Mouse (Mus musculus): ENCODE data around the gene Eci1.

Eci1 gene

GRCm38 (mm10) chr17:24426471-24427169 is at the start of gene Eci1:
Eci1 (plus strand) TSS chr17:24426641.
- DNase-seq, result peak; percentile 96 to 99

- no peak for DNase-seq
Observed at GRCm38 (mm10) chr17:24378496-24378895, 47.9 kb upstream of the Eci1 start.

- DNase-seq, result no peak
Observed at GRCm38 (mm10) chr17:24383789-24384188, 42.7 kb upstream of the Eci1 start.

- no peak for DNase-seq
Observed at GRCm38 (mm10) chr17:24388711-24389110, 37.7 kb upstream of the Eci1 start.

- DNase-seq, result peak; percentile 59 to 75
Observed at GRCm38 (mm10) chr17:24389865-24390264, 36.6 kb upstream of the Eci1 start.

- peak; percentile 28 to 50 for DNase-seq
Observed at GRCm38 (mm10) chr17:24391149-24391548, 35.3 kb upstream of the Eci1 start.

GRCm38 (mm10) chr17:24393527-24393926 is 32.9 kb upstream of the Eci1 start:
- no peak for DNase-seq

- no peak for DNase-seq
Observed at GRCm38 (mm10) chr17:24394456-24394855, 32.0 kb upstream of the Eci1 start.

GRCm38 (mm10) chr17:24402371-24402770 is 24.1 kb upstream of the Eci1 start:
- DNase-seq, result no peak

GRCm38 (mm10) chr17:24407116-24407803 is 19.2 kb upstream of the Eci1 start:
- peak; percentile 65 to 70 for DNase-seq

GRCm38 (mm10) chr17:24413557-24414211 is 12.8 kb upstream of the Eci1 start:
- peak; percentile 30 to 41 for DNase-seq

- DNase-seq, result peak; percentile 89 to 92
Observed at GRCm38 (mm10) chr17:24414230-24414976, 12.0 kb upstream of the Eci1 start, which contains the start of gene Rnps1. Rnps1 (plus strand) TSS chr17:24414565.

- no peak for DNase-seq
Observed at GRCm38 (mm10) chr17:24415011-24415410, 11.4 kb upstream of the Eci1 start.

GRCm38 (mm10) chr17:24416051-24416652 is 10.3 kb upstream of the Eci1 start:
- DNase-seq, result no peak

GRCm38 (mm10) chr17:24423114-24423513 is 3.3 kb upstream of the Eci1 start:
- no peak for DNase-seq

- DNase-seq, result no peak
Observed at GRCm38 (mm10) chr17:24424489-24424888, 2.0 kb upstream of the Eci1 start.

GRCm38 (mm10) chr17:24425326-24425725 is 1.1 kb upstream of the Eci1 start:
- DNase-seq, result peak; percentile 49 to 53

GRCm38 (mm10) chr17:24425905-24426304 is 536 bp upstream of the Eci1 start:
- DNase-seq, result peak in 1 of 2 experiments; percentile 23

GRCm38 (mm10) chr17:24427170-24427557 is 723 bp downstream of the Eci1 start:
- DNase-seq, result peak in 1 of 2 experiments; percentile 13

GRCm38 (mm10) chr17:24429201-24429983 is 3.0 kb downstream of the Eci1 start:
- no peak for DNase-seq

- peak; percentile 53 to 66 for DNase-seq
Observed at GRCm38 (mm10) chr17:24437016-24437415, 10.6 kb downstream of the Eci1 start.

GRCm38 (mm10) chr17:24440377-24440776 is 13.9 kb downstream of the Eci1 start:
- no peak for DNase-seq

All from cerebellum, adult 18-20 months (tissue).